Mouse (Mus musculus): ENCODE results near the gene Dab2ip. TPM values are rescaled to one million over a fixed set of nuclear protein-coding genes. Genes with fewer than 3 reads are reported as not detected.

Gene Dab2ip
- polyA plus RNA-seq, 1 experiment from 2014 or later: 9.1 TPM

- TF ChIP-seq EP300 (IDR thresholded peaks at IDR 0.05; ENCODE audit: low read depth) (no peak), CTCF (IDR thresholded peaks at IDR 0.05; ENCODE audit: low read depth) (no peak)
- DNase-seq (no peak), ATAC-seq (no peak)
- Histone ChIP-seq H3K9me3 (ENCODE audit: low read length) (no peaks in the 10 kb centered on the region), H3K27ac (ENCODE audit: low read depth) (no peak overlapping the region), H3K4me1 (ENCODE audit: insufficient read depth) (no peaks in the 10 kb centered on the region), H3K36me3 (replicated peaks; ENCODE audit: insufficient read depth, low read length) (no peaks in the 10 kb centered on the region), H3K4me3 (ENCODE audit: low read depth, low read length) (no peak overlapping the region), H3K9ac (replicated peaks) (no peak overlapping the region), H3K27me3 (ENCODE audit: insufficient read depth, low read length) (no peaks in the 10 kb centered on the region), H3K4me2 (ENCODE audit: low read depth, low read length) (no peak overlapping the region)
- 88% methylated on average over 6 of the region's 8 CpGs for WGBS (ENCODE audit: insufficient replicate concordance)
Measured at GRCm38 (mm10) chr2:35629126-35629525, 71.1 kb downstream of the Dab2ip start.

- H3K4me3 ChIP-seq (ENCODE audit: low read depth, low read length): no peak overlapping the region
- H3K27me3 ChIP-seq (ENCODE audit: insufficient read depth, low read length): no peaks in the 10 kb centered on the region
- WGBS (ENCODE audit: insufficient replicate concordance): 78% methylated on average over 4 of the region's 4 CpGs
- DNase-seq: no peak
- H3K36me3 ChIP-seq (replicated peaks; ENCODE audit: insufficient read depth, low read length): no peaks in the 10 kb centered on the region
- no peaks in the 10 kb centered on the region for H3K4me1 ChIP-seq (ENCODE audit: insufficient read depth)
- no peak overlapping the region for H3K9ac ChIP-seq (replicated peaks)
- H3K4me2 ChIP-seq (ENCODE audit: low read depth, low read length): no peak overlapping the region
- TF ChIP-seq CTCF (IDR thresholded peaks at IDR 0.05; ENCODE audit: low read depth) (peak; percentile 52), EP300 (IDR thresholded peaks at IDR 0.05; ENCODE audit: low read depth) (no peak)
- H3K27ac ChIP-seq (ENCODE audit: low read depth): no peak overlapping the region
- no peaks in the 10 kb centered on the region for H3K9me3 ChIP-seq (ENCODE audit: low read length)
- ATAC-seq: no peak
Measured at GRCm38 (mm10) chr2:35633392-35633791, 75.3 kb downstream of the Dab2ip start.

- H3K4me3 ChIP-seq (ENCODE audit: low read depth, low read length): no peak overlapping the region
- no peaks in the 10 kb centered on the region for H3K9me3 ChIP-seq (ENCODE audit: low read length)
- no peak overlapping the region for H3K9ac ChIP-seq (replicated peaks)
- 84% methylated on average over 4 of the region's 4 CpGs for WGBS (ENCODE audit: insufficient replicate concordance)
- DNase-seq (no peak), ATAC-seq (no peak)
- no peak overlapping the region for H3K4me2 ChIP-seq (ENCODE audit: low read depth, low read length)
- no peak for TF ChIP-seq CTCF (IDR thresholded peaks at IDR 0.05; ENCODE audit: low read depth)
- TF ChIP-seq EP300 (IDR thresholded peaks at IDR 0.05; ENCODE audit: low read depth): no peak
- H3K4me1 ChIP-seq (ENCODE audit: insufficient read depth): no peaks in the 10 kb centered on the region
- no peaks in the 10 kb centered on the region for H3K27me3 ChIP-seq (ENCODE audit: insufficient read depth, low read length)
- H3K36me3 ChIP-seq (replicated peaks; ENCODE audit: insufficient read depth, low read length): no peaks in the 10 kb centered on the region
- H3K27ac ChIP-seq (ENCODE audit: low read depth): no peak overlapping the region
Measured at GRCm38 (mm10) chr2:35634963-35635362, 76.9 kb downstream of the Dab2ip start.

- Histone ChIP-seq H3K4me3 (ENCODE audit: low read depth, low read length) (no peak overlapping the region), H3K27me3 (ENCODE audit: insufficient read depth, low read length) (no peaks in the 10 kb centered on the region), H3K9me3 (ENCODE audit: low read length) (no peaks in the 10 kb centered on the region), H3K4me1 (ENCODE audit: insufficient read depth) (no peaks in the 10 kb centered on the region), H3K4me2 (ENCODE audit: low read depth, low read length) (no peak overlapping the region), H3K9ac (replicated peaks) (no peak overlapping the region), H3K36me3 (replicated peaks; ENCODE audit: insufficient read depth, low read length) (no peaks in the 10 kb centered on the region), H3K27ac (ENCODE audit: low read depth) (no peak overlapping the region)
- whole genome bisulfite sequencing (ENCODE audit: insufficient replicate concordance): 51% methylated on average over 4 of the region's 4 CpGs
- TF ChIP-seq CTCF (IDR thresholded peaks at IDR 0.05; ENCODE audit: low read depth) (no peak), EP300 (IDR thresholded peaks at IDR 0.05; ENCODE audit: low read depth) (no peak)
- DNase-seq: no peak
- peak; percentile 29; the same call in 1 of the 2 replicates for ATAC-seq
Measured at GRCm38 (mm10) chr2:35635541-35635940, 77.5 kb downstream of the Dab2ip start.

GRCm38 (mm10) chr2:35637880-35638535 is 79.9 kb downstream of the Dab2ip start:
- Histone ChIP-seq H3K9ac (replicated peaks) (no peak overlapping the region), H3K27ac (ENCODE audit: low read depth) (no peak overlapping the region), H3K4me1 (ENCODE audit: insufficient read depth) (no peaks in the 10 kb centered on the region), H3K4me3 (ENCODE audit: low read depth, low read length) (no peak overlapping the region), H3K36me3 (replicated peaks; ENCODE audit: insufficient read depth, low read length) (no peaks in the 10 kb centered on the region), H3K9me3 (ENCODE audit: low read length) (no peaks in the 10 kb centered on the region), H3K27me3 (ENCODE audit: insufficient read depth, low read length) (no peaks in the 10 kb centered on the region), H3K4me2 (ENCODE audit: low read depth, low read length) (no peak overlapping the region)
- no peak for TF ChIP-seq CTCF (IDR thresholded peaks at IDR 0.05; ENCODE audit: low read depth)
- TF ChIP-seq EP300 (IDR thresholded peaks at IDR 0.05; ENCODE audit: low read depth): no peak
- WGBS (ENCODE audit: insufficient replicate concordance): 82% methylated on average over 13 of the region's 13 CpGs
- no peak for DNase-seq
- no peak for ATAC-seq

GRCm38 (mm10) chr2:35639799-35640198 is 81.7 kb downstream of the Dab2ip start:
- Histone ChIP-seq H3K27ac (ENCODE audit: low read depth) (no peak overlapping the region), H3K36me3 (replicated peaks; ENCODE audit: insufficient read depth, low read length) (no peaks in the 10 kb centered on the region), H3K27me3 (ENCODE audit: insufficient read depth, low read length) (no peaks in the 10 kb centered on the region), H3K9me3 (ENCODE audit: low read length) (no peaks in the 10 kb centered on the region), H3K9ac (replicated peaks) (no peak overlapping the region), H3K4me1 (ENCODE audit: insufficient read depth) (no peaks in the 10 kb centered on the region), H3K4me3 (ENCODE audit: low read depth, low read length) (no peak overlapping the region), H3K4me2 (ENCODE audit: low read depth, low read length) (no peak overlapping the region)
- TF ChIP-seq EP300 (IDR thresholded peaks at IDR 0.05; ENCODE audit: low read depth) (no peak), CTCF (IDR thresholded peaks at IDR 0.05; ENCODE audit: low read depth) (no peak)
- WGBS (ENCODE audit: insufficient replicate concordance): 80% methylated on average over 2 of the region's 2 CpGs
- ATAC-seq (no peak), DNase-seq (no peak)
